Mouse (Mus musculus) urinary bladder, postnatal 14 days (tissue): ENCODE results near the gene Lgals1.

ENCODE experiments used
- DNase-seq: peaks from one replicate; pipeline ENCODE4 v3.0.0; 2021; ENCODE audit warnings: low spot score

Lgals1 gene

DNA sequence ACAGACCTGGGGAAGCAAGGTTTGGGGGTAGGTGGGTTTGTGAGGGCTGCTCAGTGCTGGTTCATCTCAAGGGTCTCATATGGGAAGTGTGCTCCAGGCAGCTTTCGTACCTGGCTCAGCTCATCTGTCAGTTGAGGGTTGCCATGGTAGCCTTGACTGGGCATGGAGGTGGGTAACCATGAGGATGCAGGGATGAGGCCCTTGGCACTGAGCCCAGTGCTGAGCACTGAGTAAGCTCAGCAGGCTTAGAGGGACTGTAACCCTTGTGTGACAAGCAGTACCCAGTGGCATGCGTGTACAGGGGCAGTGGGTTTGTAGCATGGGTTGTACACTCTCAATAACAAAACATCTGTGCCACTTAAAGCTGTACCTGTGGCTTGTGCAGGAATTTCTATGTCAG, 11.4 kb downstream of the Lgals1 start:
- DNase-seq, result no peak

DNA sequence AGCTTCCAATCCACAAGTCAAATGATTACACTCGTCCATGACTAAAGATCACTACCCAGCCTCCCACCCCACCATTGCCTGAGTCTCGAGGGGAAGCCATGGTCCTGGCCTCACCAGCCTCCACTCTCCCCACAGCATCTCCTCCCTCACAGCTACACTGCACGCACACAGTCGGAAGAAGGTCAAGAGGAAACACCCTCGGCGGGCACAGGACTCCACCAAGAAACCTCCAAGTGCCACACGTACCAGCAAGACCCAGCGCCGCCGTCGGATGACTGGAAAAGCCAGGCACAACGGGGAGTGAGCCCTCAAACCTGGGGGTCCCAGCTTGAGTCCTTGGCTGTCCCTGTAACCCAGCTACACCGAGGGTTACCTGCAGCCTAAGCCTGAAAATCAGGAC, 13.8 kb downstream of the Lgals1 start:
- no peak for DNase-seq

DNA sequence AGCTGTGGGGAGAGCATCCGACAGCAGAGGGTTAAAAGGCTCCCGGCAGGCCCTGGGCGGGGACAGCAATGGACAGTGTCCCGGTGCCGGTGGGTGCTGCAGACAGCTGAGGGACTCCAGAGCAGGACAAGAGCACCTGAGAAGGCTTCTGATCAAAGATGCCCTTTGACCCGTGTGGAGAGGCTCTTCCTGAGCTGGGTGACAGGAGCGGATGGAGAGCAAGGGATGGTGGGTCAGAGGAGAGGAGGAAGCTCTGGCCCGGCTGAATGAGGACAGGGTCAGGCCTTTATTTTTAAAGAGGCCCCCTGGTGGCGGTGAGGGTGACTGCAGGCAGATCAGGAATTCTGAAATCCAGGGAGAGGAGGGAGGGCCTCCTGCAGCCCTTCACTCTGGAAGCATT, 16.1 kb downstream of the Lgals1 start:
- peak; percentile 80 for DNase-seq

DNA sequence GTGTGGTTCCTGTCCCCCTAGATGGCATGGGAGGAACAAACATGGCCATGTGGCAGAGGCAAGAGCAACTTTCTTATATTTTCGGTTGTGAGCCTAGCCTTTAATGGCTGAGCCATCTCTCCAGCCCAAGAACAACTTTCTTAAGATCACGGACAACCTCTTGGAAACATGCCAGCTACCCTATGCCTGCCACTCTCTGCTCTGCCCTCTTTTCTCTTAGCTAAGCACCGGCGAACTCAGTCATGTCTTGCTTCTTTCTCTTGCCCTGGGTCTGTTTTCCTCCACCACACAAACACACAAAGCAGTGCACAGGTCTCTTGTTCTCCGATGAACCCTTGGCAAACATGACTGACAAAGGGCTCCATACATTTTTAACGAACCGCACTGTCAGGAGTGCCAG, 19.7 kb downstream of the Lgals1 start:
- no peak for DNase-seq

DNA sequence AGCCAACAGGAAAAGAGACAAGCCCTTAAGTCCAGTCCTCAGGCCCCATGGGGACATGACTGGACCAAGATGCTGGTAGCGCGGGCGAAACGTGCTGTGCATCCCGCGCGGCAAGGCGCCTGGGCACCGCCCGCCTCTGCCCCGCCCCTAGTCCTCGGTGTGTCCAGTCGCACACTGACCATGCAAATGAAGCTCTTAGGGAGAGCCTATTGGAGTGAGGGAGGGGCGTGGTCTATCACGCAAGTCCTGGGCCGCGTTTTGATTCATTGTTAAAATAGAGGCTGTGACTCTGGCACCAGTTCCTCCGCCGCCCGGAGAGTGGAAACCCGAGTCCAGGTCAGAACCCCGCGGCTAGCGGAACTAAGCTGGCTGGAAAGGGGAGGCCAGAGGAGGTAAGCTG, 21.1 kb downstream of the Lgals1 start, which contains the start of gene Triobp:
Triobp (plus strand) TSS at position 68 of the 400 bp plus-strand sequence.
- DNase-seq, result peak; percentile 84

DNA sequence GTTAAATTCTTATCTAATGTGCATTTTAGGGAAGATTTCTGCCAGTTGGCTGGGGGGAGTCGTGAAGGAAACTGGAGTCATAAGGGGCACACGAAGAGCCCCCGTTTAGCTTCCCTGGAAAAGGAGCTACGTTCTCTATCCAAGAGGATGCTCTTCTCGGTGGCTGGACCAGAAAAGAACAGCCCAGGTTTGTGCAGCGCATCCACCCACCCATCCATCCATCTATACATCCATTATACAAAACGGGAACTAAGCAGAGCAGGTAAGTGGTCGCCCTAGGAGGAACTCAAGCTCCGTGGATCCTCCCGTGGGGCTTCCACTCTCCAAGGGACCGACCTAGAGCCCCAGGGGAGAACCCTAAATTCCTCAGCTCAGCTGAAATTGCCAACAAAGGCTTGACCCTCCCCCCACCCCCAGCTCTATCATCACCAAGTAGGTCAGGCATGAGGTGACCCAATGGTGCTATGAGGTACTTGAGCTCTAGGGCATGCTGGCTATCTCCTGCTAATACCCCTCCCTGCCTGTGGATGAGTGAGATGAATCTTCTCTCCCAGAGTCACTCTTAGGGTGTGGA, 21.7 kb downstream of the Lgals1 start:
- DNase-seq, result no peak

DNA sequence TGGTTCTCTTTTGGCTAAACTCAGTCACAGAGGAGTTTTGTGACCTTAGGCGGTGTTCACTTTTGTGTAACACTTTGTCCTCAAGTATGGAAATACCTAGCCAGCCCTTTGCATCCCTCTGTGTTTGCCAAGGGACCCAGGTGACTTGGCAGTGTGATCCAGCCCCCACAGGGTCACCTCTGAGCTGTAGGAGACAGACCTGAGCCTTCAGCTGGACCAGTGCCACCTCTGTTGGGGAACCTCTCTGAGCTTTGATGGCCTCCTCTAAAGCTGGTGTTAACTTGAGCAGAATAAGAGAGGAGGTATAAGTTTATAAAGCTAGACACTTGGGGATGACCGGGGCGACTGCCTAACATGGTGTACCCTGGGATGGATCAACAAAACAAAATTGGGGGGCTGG, 22.4 kb downstream of the Lgals1 start:
- DNase-seq, result no peak

DNA sequence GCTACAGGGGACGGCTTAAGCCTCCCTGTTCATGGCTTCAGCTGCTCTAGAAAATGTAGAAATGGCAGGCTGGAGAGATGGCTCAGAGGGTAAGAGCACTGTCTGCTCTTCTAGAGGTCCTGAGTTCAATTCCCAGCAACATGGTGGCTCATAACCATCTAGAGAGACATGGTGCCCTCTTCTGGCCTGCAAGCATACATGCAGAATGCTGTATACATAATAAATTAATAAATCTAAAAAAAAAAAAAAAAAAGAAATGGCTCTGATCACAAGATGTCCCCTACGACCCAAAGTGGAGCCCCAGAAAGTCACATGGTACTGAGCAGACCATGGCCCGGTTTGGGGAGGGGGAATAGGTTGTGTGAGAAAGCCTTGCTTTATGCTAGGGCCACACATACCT, 29.1 kb downstream of the Lgals1 start:
- DNase-seq, result no peak

DNA sequence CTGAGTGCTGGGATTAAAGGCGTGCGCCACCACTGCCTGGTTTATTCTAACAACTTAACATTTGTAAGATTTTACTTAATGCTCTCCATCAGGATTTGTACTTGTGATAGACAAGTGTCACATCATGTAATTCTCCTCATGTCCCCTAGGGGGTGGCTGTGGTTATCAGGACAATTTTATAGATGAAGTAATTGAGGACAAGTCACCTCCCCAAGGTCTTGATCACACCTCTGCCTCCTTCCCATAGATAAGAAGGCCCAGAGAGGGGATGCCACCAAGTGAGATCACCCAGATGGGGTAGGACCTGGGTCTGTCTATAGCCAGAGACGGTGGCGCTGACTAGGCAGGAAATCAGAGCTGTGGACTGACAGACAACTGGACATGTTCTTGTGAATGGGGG, 29.8 kb downstream of the Lgals1 start:
- no peak for DNase-seq

DNA sequence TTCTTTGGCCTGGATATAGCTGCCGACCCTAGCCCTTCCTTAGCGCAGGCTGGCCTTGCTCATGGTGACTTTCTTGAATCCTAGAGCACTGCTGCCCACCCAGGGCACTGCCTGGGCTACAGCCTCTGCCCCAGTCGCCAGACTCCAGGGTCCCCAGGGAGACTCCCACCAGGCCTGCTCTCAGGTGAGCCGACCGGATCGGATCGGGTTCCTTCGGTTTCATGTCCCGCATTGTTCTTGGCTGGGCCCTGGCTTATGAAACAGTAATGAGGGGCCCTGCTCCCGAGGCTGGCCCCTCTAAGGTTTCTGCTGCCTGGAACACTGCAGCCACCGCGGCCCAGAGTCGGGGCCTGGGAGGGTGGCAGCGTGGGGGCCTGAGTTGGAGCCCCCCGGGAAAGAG, 30.5 kb downstream of the Lgals1 start:
- no peak for DNase-seq

DNA sequence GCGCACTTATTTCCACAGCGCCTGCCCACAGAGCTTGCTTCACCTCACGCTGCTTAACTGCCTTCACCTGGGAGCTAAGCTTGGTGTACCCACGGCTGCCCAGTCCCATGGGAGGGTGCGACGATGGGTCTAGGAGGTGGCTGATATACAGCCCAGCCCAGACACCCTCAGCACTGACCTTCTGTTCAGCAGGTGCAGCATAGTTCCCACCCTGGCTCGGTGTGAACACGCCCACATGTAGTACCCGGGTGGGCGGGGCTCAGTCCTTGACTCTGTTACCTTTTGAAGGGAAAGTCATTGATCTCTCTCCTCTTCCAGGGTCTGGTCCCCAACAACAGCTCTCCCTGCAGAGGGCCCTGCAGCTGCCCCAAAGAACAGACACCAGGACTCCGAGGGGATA, 33.0 kb downstream of the Lgals1 start:
- no peak for DNase-seq

DNA sequence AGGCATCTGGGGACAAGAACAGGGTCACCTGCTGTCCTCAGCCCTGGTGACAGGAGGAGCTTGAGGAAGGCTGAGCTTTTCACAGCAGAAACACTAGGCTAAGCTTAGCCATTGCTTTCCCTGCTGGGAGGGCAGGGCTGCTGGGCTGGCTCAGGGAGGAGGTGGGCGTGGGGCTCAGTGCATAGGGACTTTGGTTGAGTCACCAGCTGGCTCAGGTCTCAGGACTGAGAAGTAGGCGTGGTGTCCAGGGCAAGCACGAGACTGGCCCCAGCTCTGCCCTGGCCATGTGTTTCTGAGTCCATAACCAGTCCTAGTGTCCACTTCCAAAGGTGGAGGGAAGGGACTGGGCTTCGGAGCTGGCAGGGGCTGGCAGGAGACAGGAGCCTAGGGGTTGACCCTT, 33.6 kb downstream of the Lgals1 start:
- DNase-seq, result peak; percentile 83

DNA sequence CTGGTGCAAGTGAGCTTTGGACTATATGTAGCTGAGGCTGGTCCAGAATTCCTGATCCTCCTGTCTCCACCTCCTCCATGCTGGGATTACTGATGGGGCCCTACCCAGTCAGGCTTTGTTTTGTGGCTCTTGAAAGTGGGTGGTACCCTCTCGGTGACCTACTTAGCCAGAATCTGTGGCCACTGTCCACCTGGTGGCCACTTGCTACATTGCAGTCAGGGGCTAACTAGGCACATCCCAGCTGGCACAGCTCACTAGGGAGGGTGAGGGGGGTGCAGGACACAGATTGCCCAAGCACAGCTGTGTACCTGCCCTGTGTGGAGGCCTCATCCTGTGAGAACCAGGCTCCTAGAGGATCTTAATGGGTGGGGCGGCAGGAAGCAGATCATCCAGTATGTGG, 36.4 kb downstream of the Lgals1 start:
- DNase-seq, result peak; percentile 69

DNA sequence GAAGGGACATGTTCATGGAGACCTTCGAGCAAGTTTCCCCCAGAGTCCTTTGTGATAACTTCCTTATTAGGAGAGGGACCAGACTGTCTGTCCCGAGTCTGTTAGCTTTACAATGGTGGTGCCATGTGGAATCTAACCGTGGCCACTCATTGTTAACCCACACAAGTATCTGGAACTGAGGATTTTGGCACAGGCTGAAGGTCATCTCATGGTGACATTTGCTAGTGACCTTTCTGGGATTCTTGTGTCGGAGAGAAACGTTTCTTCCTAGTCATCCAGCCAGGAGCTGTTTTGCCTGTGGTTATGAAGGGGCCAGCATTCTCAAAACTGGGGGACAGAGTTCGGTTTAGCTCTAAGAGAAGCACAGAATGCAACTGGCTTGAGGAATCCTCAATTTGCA, 45.1 kb downstream of the Lgals1 start:
- no peak for DNase-seq

DNA sequence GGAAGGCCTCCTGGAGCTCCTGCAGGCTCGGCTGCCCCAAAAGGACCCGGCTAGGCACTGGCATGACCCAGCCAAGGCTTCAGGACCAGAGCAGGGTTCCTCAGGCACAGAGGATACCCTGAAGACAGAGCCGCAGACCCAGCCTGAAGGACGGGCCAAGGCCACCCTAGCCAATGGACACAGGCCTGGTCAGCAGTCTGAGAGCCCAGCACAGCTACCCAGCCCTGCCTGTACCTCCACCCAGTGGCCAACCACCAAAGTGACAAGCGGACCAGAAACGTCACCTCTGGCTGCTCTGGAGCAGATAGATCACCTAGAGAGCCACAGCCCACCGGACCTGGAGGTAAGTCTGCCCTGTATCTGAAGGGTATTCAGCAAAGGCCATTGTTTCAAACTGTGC, 47.4 kb downstream of the Lgals1 start:
- DNase-seq, result no peak

DNA sequence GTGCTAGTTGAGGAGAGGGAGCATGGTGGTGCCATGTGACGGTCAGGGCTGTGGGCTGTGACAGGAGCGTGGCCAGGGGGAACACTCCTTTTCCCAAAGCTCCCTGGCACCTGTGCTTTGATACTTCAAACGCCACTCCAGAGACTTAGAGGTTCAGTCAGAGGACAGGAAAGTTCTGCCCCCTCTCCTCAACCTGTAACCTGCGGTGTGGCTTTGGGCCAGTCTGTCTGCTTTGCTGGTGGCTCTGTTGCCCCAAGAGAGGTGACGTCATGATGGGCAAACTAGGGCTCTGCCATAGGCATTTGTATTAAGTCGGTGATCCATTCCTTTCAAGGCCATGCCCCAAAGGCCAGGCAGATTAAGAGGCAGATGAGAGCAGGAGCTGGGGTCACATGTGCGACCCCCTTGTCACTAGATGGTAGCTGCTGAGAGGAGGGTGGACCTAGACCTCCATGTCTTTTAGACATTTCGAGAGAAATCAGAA, 51.2 kb downstream of the Lgals1 start:
- no peak for DNase-seq

DNA sequence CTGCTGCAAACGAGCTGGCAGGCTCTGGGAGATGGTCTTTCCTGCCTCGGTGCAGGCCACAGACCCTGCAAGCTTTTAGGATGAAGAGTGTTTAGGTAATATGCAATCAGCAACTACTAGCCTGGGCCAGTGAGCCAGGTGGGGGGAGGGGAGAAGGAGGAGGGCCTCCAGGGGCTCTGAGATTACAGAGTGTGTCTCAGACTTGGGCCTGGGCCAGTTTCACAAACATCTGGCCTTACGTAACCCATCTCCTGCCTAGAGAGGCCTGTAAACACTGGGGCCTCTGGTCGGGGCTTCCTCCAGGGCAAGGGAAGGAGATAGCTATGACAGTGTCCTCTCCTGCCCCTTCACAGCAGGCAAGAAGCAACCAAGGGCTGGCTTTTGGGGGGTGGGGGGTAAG, 52.4 kb downstream of the Lgals1 start:
- peak; percentile 86 for DNase-seq
